Mouse (Mus musculus) forebrain, embryonic 12.5 days (tissue): ENCODE measurements at regions not wholly inside any gene's neighbourhood (a gene's known extent, or its start where the extent isn't known, plus 50 kb on each side); places are given as distances from the start of the nearest gene placed in this dataset.

Source experiments
- ATAC-seq: fragments of 200-750 bp; cut with Nextera tagmentation; 2 replicates; pipeline ENCODE4 v1.8.0; 2017; ENCODE audit warnings: moderate TSS enrichment; ENCODE audit not compliant: low FRiP score
- H3K27ac ChIP-seq: fragments of 300-500 bp; sonication (generic); 2 replicates; pipeline ENCODE4 v1.5.1; 2016; ENCODE audit warnings: mild to moderate bottlenecking
- H3K27me3 ChIP-seq: fragments of 300-500 bp; sonication (generic); 2 replicates; pipeline ENCODE4 v1.6.1; 2016; ENCODE audit warnings: mild to moderate bottlenecking
- H3K36me3 ChIP-seq: fragments of 300-500 bp; sonication (generic); replicated peaks from 2 replicates; pipeline ENCODE4 v1.6.1; 2016; ENCODE audit warnings: mild to moderate bottlenecking
- H3K4me1 ChIP-seq: fragments of 300-500 bp; sonication (generic); 2 replicates; pipeline ENCODE4 v1.6.1; 2016
- H3K4me2 ChIP-seq: fragments of 300-500 bp; sonication (generic); 2 replicates; pipeline ENCODE4 v1.6.1; 2016; ENCODE audit warnings: mild to moderate bottlenecking, moderate library complexity
- H3K4me3 ChIP-seq: fragments of 300-500 bp; sonication (generic); replicated peaks from 2 replicates; pipeline ENCODE4 v1.5.1; 2016; ENCODE audit warnings: mild to moderate bottlenecking
- H3K9ac ChIP-seq: fragments of 300-500 bp; sonication (generic); 2 replicates; pipeline ENCODE4 v1.6.1; 2016; ENCODE audit warnings: mild to moderate bottlenecking
- H3K9me3 ChIP-seq: fragments of 300-500 bp; sonication (generic); 2 replicates; pipeline ENCODE4 v1.6.1; 2016
- WGBS: fragments of 180-500 bp; shearing (Covaris S2); methylation state at CpG from one replicate; pipeline ENCODE4 v1.1.7; 2016; 5-methylcytosine and 5-hydroxymethylcytosine counted together

- 60% methylated on average over 3 of the region's 3 CpGs for WGBS
- H3K27ac ChIP-seq = no peak overlapping the region
Measured at GRCm38 (mm10) chr3:83562026-83562425, 204.1 kb upstream of the Sfrp2 start.

GRCm38 (mm10) chr3:83575526-83575925, 190.6 kb upstream of the Sfrp2 start:
- H3K27me3 ChIP-seq = no peaks in the 10 kb centered on the region
- 90% methylated on average over 4 of the region's 4 CpGs for WGBS

More at GRCm38 (mm10) chr3:83562026-83562425, 204.1 kb upstream of the Sfrp2 start:
- no peak for ATAC-seq
- no peak overlapping the region for H3K9ac ChIP-seq
- no peaks in the 10 kb centered on the region for H3K27me3 ChIP-seq
- no peaks in the 10 kb centered on the region for H3K36me3 ChIP-seq
- H3K4me3 ChIP-seq = no peak overlapping the region
- H3K4me1 ChIP-seq = peaks cover 5% of the 10 kb centered on the region; the same call in 1 of the 2 replicates
- H3K4me2 ChIP-seq = no peak overlapping the region
- H3K9me3 ChIP-seq = no peaks in the 10 kb centered on the region

GRCm38 (mm10) chr3:83576155-83576554, 190.0 kb upstream of the Sfrp2 start:
- H3K9me3 ChIP-seq = no peaks in the 10 kb centered on the region
- 0 out of 2 replicates have a peak, but pooled peaks cover 3% of the 10 kb centered on the region for H3K4me1 ChIP-seq
- H3K27me3 ChIP-seq = no peaks in the 10 kb centered on the region
- no peaks in the 10 kb centered on the region for H3K36me3 ChIP-seq
- H3K4me2 ChIP-seq = no peak overlapping the region
- H3K4me3 ChIP-seq = no peak overlapping the region
- H3K27ac ChIP-seq = no peak overlapping the region
- ATAC-seq = no peak
- no peak overlapping the region for H3K9ac ChIP-seq
- 96% methylated on average over 2 of the region's 2 CpGs for WGBS

More at GRCm38 (mm10) chr3:83575526-83575925, 190.6 kb upstream of the Sfrp2 start:
- H3K27ac ChIP-seq = no peak overlapping the region
- ATAC-seq = no peak
- no peak overlapping the region for H3K4me3 ChIP-seq
- no peak overlapping the region for H3K4me2 ChIP-seq
- H3K9me3 ChIP-seq = no peaks in the 10 kb centered on the region
- no peaks in the 10 kb centered on the region for H3K36me3 ChIP-seq
- H3K4me1 ChIP-seq = no peaks in the 10 kb centered on the region
- H3K9ac ChIP-seq = no peak overlapping the region

GRCm38 (mm10) chr3:83580766-83581165, 185.4 kb upstream of the Sfrp2 start:
- WGBS = 66% methylated on average over 4 of the region's 4 CpGs
- no peak for ATAC-seq
- no peaks in the 10 kb centered on the region for H3K27me3 ChIP-seq

GRCm38 (mm10) chr3:83582256-83582655, 183.9 kb upstream of the Sfrp2 start:
- Histone ChIP-seq H3K36me3 (no peaks in the 10 kb centered on the region), H3K4me2 (no peak overlapping the region), H3K27me3 (no peaks in the 10 kb centered on the region; the same call in 1 of the 2 replicates), H3K4me1 (peaks cover 6% of the 10 kb centered on the region; the same call in 1 of the 2 replicates), H3K9me3 (no peaks in the 10 kb centered on the region), H3K4me3 (no peak overlapping the region), H3K9ac (no peak overlapping the region), H3K27ac (no peak overlapping the region)
- no peak for ATAC-seq
- 56% methylated on average over 2 of the region's 2 CpGs for WGBS

More at GRCm38 (mm10) chr3:83580766-83581165, 185.4 kb upstream of the Sfrp2 start:
- Histone ChIP-seq H3K4me3 (no peak overlapping the region), H3K9ac (no peak overlapping the region), H3K4me2 (no peak overlapping the region), H3K9me3 (no peaks in the 10 kb centered on the region), H3K36me3 (no peaks in the 10 kb centered on the region), H3K27ac (no peak overlapping the region), H3K4me1 (peaks cover 6% of the 10 kb centered on the region; the same call in 1 of the 2 replicates)

GRCm38 (mm10) chr3:83583071-83583672, 182.9 kb upstream of the Sfrp2 start:
- Histone ChIP-seq H3K4me2 (no peak overlapping the region), H3K27ac (no peak overlapping the region), H3K4me1 (peaks cover 6% of the 10 kb centered on the region; the same call in 1 of the 2 replicates), H3K4me3 (no peak overlapping the region), H3K36me3 (no peaks in the 10 kb centered on the region), H3K9ac (no peak overlapping the region), H3K27me3 (no peaks in the 10 kb centered on the region; the same call in 1 of the 2 replicates), H3K9me3 (no peaks in the 10 kb centered on the region)
- peak; percentile 67 for ATAC-seq
- WGBS = 23% methylated on average over 8 of the region's 8 CpGs

GRCm38 (mm10) chr3:83586086-83586485, 180.0 kb upstream of the Sfrp2 start:
- Histone ChIP-seq H3K4me1 (peaks cover 9% of the 10 kb centered on the region), H3K4me2 (no peak overlapping the region), H3K27ac (no peak overlapping the region), H3K9ac (no peak overlapping the region), H3K4me3 (no peak overlapping the region), H3K27me3 (no peaks in the 10 kb centered on the region; the same call in 1 of the 2 replicates), H3K36me3 (no peaks in the 10 kb centered on the region), H3K9me3 (no peaks in the 10 kb centered on the region)
- no peak for ATAC-seq
- WGBS = 45% methylated on average over 5 of the region's 5 CpGs

GRCm38 (mm10) chr3:83586551-83586950, 179.6 kb upstream of the Sfrp2 start:
- no peaks in the 10 kb centered on the region for H3K36me3 ChIP-seq
- ATAC-seq = no peak

GRCm38 (mm10) chr3:83589127-83589526, 177.0 kb upstream of the Sfrp2 start:
- Histone ChIP-seq H3K4me3 (no peak overlapping the region), H3K4me2 (0 out of 2 replicates have a peak overlapping the region, but pooled peaks have one; percentile 2), H3K27ac (no peak overlapping the region), H3K36me3 (no peaks in the 10 kb centered on the region), H3K9ac (no peak overlapping the region; the same call in 1 of the 2 replicates), H3K27me3 (no peaks in the 10 kb centered on the region; the same call in 1 of the 2 replicates), H3K9me3 (no peaks in the 10 kb centered on the region), H3K4me1 (peaks cover 6% of the 10 kb centered on the region)
- peak; percentile 67; the same call in 1 of the 2 replicates for ATAC-seq
- WGBS = 24% methylated on average over 8 of the region's 8 CpGs

More at GRCm38 (mm10) chr3:83586551-83586950, 179.6 kb upstream of the Sfrp2 start:
- Histone ChIP-seq H3K4me3 (no peak overlapping the region), H3K4me1 (peaks cover 9% of the 10 kb centered on the region), H3K4me2 (no peak overlapping the region), H3K27me3 (no peaks in the 10 kb centered on the region; the same call in 1 of the 2 replicates), H3K27ac (no peak overlapping the region), H3K9ac (no peak overlapping the region), H3K9me3 (no peaks in the 10 kb centered on the region)
- WGBS = 62% methylated on average over 4 of the region's 4 CpGs

- H3K4me1 ChIP-seq = peaks cover 6% of the 10 kb centered on the region
- no peak overlapping the region for H3K4me3 ChIP-seq
- no peak overlapping the region for H3K27ac ChIP-seq
- H3K9ac ChIP-seq = no peak overlapping the region
- H3K36me3 ChIP-seq = no peaks in the 10 kb centered on the region
- H3K9me3 ChIP-seq = no peaks in the 10 kb centered on the region
- no peak for ATAC-seq
- WGBS = 89% methylated on average over 7 of the region's 7 CpGs
- H3K4me2 ChIP-seq = no peak overlapping the region
- H3K27me3 ChIP-seq = no peaks in the 10 kb centered on the region; the same call in 1 of the 2 replicates
Measured at GRCm38 (mm10) chr3:83591206-83591605, 174.9 kb upstream of the Sfrp2 start.

- Histone ChIP-seq H3K9ac (no peak overlapping the region), H3K27ac (no peak overlapping the region), H3K27me3 (no peaks in the 10 kb centered on the region), H3K4me2 (no peak overlapping the region), H3K36me3 (no peaks in the 10 kb centered on the region), H3K9me3 (no peaks in the 10 kb centered on the region), H3K4me1 (peaks cover 6% of the 10 kb centered on the region), H3K4me3 (no peak overlapping the region)
- 88% methylated on average over 5 of the region's 5 CpGs for WGBS
- ATAC-seq = no peak
Measured at GRCm38 (mm10) chr3:83593321-83593720, 172.8 kb upstream of the Sfrp2 start.

- H3K9me3 ChIP-seq = no peaks in the 10 kb centered on the region
- H3K27me3 ChIP-seq = no peaks in the 10 kb centered on the region
- H3K4me2 ChIP-seq = no peak overlapping the region
- no peak overlapping the region for H3K27ac ChIP-seq
- H3K4me1 ChIP-seq = no peaks in the 10 kb centered on the region
- H3K4me3 ChIP-seq = no peak overlapping the region
- 71% methylated on average over 4 of the region's 4 CpGs for WGBS
- no peak for ATAC-seq
- H3K9ac ChIP-seq = no peak overlapping the region
- no peaks in the 10 kb centered on the region for H3K36me3 ChIP-seq
Measured at GRCm38 (mm10) chr3:83601506-83601905, 164.6 kb upstream of the Sfrp2 start.
